Mouse (Mus musculus) thymus, postnatal 10 days (tissue): ENCODE data around the gene Chaf1b.

Source experiments
- DNase-seq, 2 experiments: peaks; one replicate each; pipeline ENCODE4 v3.0.0; 2021; ENCODE audit warnings: low spot score in 2 of 2

The Chaf1b gene

DNA sequence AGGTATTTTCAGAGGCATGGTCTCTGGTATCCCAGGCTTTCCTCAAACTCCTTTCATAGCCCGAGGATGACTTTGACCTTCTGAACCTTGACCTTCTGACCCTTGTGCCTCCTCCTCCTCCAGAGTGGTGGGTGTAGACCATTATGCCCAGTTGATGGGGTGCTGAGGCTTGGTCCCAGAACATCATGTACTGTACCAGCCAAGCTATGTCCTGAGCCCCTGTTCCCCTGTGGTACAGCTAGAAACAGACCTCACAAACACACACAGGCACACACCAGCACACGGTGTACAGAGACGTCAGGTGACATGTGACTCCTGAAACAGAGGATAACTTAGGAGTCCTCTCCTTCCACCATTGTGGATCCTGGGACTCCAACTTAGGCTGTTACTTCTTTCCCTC, 29.1 kb downstream of the Chaf1b start:
- DNase-seq = no peak

DNA sequence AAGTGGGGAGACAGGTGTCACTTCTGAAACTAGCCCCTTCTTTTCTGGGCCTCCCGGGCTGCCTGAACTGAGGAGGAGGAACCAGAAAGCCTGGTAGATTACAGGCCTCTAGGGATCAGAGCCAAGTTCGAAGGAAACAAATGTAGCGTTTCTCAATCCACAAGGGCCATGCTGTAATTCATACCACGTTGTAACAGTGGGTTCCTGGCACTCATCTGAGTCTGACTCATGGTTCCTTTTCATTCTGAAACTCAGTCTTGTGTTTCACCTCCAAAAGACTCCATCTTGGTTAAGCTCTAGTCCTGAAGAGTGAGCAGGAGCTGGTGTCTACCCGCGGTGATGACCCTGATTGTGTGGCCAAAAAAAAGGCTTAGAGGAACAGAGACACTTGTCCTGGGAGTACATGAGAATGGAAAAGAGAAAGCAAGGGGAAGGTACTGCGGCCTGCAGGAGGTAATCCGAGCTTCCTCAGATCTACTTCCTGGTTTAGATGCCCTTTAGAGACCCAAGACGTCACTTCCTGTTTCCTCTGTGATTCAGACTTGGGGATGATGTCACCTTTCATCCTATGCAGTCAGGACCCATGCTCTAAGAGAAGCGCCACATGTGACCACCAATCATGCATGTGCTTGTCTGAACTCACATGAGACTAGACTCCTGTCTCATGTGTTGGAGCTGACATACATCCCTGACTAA, 30.3 kb downstream of the Chaf1b start:
- DNase-seq = no peak

DNA sequence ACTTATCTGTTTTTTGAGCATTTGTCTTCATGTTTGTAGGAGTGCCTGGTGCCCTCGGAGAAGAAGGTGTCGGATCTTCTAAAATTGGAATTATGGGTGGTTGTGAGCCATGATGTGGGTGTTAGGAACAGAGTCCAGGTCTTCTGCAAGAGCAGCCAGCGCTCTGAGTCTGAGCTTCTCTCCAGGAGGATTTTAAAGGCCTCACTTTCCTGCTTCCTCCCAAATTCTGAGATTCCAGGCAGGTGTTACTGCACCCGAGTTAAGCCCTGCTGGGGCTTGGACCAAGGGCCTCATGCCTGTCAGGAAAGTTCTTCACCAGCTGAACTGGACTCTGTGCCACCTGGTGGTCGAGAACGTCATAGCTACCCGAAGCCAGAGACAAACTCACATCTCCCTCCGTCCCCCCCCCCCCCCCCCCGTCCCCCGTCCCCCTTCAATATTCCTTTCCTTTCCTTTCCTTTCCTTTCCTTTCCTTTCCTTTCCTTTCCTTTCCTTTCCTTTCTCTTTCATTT, 31.7 kb downstream of the Chaf1b start:
- peak; percentile 41 to 65 for DNase-seq

DNA sequence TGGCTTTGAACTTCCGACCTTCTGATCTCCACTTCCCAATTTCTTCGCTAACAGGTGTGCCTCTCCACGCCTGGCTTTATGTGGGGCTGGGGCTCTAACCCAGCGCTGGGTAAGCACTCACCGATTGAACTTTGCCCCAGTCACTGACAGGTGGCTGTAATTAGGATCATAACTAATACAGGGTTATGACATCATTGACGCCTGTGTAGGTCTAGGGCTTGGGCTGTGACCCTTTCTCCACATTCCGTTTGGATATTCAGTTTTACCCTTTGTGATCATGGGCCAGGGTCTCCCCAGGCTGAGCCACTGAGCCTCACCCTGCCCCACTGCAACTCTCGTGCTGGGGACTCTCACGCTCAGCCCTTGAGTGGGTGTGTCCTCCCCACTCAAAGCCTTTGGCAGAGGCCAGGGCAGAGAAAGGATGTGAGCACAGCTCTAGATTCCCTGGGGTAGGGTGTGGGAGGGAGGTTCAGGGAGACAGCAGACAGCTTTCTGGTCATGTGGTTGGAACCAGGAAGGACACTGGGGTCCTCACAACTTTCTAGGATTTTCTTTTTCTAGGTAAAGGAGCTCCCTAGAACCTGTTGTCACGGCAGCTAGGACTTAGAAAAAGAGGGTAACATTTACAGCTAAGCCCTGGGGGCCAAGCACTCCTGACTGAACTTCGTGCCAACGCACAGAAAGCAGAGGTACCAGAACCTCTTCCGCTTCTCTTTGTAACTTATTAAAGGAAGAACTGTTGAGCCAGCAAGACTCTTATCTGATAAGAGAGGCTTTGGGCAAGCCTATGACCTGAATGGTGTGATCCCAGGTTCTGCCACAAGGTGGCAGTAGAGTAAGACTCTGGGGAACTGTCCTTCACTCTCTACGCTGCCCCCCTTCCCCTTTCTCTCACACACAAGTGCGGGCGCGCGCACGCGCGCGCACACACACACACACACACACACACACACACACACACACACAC, 34.3 kb downstream of the Chaf1b start:
- DNase-seq = peak; percentile 68 to 89

DNA sequence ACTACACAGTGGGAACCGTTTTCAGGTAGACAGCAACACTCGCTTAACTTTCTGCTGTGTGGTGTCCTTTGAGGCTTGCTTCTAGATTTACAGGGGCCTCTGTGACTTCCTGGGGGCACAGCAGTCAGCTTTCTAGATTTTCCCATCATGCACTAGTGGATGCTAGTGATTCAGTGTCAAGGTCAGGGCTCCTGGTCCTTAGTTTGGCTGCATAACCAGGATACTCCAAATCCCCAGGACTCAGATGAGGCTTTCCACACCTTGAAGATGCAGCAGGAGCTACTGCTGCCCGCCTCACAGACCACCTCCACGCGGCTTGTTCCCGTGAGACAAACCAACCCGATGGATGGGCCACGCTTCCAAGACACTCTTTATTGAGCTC, 35.0 kb downstream of the Chaf1b start:
- no peak for DNase-seq

DNA sequence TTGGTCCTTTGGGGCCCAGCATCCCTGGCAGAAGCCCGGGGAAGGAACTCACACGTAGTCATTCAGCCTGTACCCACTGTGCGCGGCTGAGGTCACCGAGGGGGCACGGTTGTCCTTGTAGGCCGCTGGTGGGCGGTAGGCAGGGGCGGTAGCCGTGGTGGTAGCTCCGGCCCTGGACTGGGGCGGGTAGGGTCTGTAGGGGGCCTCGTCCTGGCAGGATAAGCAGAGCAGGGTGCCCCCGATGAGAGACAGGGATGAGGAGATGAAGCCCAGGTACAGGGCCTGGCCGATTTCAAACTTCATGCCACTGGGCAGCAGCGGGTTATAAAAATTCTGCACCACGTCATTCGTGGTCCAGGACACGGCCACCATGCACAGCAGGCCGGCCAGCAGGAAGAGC, 35.5 kb downstream of the Chaf1b start:
- DNase-seq = no peak

DNA sequence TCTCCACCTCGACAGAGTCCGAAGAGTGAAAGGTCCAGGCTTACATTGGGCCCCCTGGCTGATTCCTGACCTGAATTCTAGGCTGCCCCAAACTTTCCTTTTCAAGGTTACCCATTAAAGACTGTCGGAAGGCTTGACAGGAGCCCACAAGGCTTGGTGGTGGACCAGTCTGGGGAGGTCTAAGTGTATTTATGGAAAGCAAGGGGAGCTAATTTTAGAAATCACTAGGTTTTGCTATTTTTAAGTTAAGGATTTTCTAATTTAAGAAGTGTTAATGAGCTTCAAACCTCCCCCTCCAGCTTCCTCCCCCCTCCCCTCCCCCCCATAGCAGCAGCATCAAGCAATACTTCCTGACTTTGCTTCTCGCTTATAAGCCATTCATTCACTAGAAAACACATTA, 37.0 kb downstream of the Chaf1b start:
- DNase-seq = no peak

DNA sequence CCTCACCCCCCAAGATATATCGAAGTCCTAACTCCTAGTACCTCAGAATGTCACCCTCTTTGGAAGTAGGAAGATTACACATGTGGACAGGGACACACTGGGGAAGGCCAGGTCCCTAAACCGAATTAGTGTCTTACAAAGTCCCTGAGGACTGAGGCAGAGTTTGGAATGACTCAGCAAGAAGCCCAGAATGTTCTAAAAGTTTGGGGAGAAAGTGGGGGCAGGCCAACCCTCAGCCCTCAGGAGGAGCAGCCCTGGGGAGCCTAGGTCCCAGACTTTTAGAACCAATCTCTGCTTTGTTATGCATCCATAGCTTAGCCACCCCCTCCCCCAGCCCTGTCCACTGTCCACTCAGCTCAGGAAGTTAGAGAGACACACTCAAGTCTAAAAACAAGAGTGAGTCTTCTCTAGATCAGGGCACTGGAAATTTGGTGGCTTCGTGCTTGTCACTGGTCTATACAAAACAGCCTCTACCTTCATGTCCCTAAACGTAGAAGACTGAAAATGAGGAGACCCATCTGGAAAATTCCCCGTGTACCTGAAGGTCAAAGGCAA, 39.2 kb downstream of the Chaf1b start:
- DNase-seq = no peak

DNA sequence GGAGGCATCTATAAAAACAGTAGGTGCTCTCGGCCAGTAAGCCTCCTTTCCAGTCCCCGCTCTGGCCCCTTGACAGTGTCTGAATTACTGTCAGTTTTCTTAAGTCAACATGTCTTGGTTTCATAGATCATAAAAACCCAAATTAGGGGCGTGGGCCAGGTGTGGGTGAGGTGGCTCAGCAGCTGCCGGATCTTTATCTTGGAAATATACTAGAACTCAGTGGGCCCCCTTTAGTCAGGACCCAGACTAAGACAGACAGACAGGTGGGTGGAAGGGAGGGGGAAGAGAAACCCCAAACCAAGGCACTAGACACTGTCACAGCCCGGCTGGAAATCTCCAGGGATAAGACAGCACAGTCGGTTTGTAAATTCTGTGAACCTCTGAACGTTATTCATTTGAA, 40.1 kb downstream of the Chaf1b start:
- DNase-seq = no peak

GRCm38 (mm10) chr16:93925684-93926247, 42.1 kb downstream of the Chaf1b start:
- no peak for DNase-seq

DNA sequence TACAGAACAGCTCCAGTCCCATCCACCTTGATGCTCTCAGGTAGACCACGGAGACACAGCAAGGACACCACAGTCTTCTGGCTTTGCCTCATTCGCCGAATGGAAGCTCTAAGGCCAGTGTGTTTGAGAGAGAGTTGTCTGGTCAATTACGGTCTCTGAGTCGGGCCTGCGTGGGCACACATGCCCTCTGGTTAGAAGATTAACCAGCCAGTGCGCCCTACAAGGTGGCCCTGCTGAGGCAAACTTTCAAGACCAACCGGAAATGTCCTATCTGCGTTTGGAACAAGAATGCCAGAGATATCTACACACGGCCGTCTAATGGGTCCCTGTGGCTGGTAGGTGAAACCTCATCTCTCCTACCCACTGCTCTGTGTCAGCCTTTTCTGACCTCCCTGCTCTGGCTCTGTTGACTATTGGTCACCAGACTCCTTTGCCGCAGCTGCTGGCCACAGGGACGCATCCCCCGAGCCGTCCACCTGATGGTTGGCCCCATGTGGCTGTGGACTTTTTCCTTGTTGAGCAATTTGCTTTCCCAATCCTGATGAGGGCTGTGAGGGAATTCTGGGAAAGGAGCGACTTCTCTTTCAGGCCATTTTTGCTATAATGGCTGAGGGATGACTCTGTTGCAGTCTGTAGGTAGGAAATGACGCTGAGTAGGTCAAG, 45.8 kb downstream of the Chaf1b start:
- no peak for DNase-seq

DNA sequence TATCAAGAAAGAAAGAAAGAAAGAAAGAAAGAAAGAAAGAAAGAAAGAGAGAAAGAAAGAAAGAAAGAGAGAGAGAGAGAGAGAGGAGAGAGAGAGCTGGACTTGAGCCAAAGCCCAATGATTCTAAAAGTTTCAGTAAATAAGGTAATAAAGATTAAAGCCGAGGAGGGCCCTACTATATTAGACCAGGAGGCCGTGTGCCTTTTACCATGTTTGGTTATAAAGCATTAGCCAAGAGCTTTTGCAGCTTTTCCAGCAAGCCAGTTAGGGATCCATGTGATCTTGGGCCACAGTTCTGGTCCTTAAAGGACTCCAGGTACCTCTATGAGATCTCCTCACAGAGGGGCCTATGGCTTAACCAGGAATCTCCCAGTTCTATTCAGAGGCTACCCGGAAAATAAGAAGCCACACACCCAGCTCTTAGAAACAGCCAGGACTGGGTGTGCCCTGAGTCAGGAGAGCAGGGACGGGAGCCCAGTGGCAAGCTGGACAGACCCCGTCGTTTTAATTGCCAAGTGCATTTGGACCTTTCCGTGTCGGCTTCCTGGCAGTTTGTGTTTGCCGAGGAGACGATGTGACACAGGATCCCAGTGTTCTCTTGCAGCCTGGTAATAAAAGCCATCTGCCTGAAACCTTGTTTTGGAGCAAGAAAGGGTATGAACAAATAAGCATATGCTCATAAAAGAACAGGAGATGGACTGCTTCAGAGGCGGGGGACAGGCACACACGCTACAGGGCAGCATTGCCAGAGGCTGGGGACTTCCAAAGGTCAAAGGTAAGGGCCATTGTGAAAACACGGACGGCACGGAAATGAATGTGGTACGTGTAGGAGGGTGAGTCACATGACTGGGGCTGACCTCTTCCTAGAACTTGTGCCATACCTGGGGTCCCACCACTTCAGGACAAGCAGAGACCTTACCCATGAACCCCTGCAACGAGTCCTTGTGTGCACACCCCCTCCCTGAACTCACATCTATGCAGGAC, 48.8 kb downstream of the Chaf1b start:
- no peak for DNase-seq

- no peak for DNase-seq
These were observed 50.9 kb downstream of the Chaf1b start for GRCm38 (mm10) chr16:93934588-93934987.

- peak in 1 of 2 experiments; percentile 33 for DNase-seq
These were observed 51.3 kb downstream of the Chaf1b start for GRCm38 (mm10) chr16:93935009-93935408.

DNA sequence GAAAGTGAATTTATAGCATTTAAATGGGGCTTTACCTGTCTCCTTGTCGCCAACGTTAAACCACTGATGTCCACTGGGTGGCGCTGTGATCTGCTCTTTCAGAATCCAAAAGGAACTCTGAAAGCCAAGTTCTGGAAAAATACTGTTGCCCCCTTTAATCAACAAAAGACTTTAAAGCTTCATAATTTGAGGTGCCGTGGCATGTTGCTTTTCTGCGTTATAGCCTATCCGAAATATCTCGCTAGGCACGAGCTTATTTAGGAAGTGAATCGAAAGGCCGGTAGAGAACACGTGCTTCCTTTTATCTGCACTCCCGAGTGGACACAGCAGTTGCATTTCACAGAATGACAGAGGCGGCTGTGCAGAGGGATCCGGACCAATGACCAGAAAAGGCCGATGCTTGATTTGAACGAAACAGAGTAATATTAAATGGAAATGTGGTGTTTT, 54.7 kb downstream of the Chaf1b start:
- DNase-seq = peak; percentile 20 to 67

- no peak for DNase-seq
These were observed 56.3 kb downstream of the Chaf1b start for GRCm38 (mm10) chr16:93939961-93940360.

DNA sequence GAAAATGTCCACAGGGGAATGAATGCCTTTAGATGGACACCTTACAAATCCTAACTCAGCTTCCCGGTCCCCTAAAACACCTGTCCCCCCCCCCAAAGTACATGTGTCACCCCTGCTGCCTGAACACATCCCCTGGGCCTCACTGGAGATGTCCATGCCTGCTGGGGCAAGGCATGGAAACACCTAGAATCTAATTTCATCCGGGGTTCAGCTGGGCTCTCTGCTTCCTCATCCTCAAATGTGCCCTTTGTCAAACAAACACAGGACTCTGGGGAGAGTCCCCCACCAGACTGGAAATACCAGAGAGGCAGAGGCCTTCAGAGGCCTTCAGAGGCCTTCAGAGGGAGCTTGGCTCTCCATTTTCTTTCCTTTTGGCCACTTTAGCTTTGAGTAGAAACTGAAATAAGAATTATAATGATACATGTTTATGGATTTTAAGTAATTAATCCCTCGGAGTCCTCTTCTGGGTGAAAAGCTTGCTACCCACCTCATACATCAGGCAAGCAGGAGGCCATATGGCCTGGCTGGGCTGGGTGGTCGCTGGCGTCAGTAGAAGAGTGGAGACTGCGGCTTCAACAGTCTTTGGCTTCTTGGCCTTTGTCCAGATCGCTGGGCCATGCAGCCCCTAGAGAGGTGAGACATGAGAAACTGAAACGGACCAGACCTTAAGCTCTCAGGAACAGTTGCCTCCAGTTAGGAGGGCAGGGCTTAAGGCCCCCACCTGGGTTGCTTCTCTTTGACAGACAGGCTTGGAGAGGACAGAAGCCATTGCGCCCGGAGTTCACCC, 58.3 kb downstream of the Chaf1b start:
- DNase-seq = no peak

- no peak for DNase-seq
These were observed 59.2 kb downstream of the Chaf1b start for GRCm38 (mm10) chr16:93942796-93943502.

DNA sequence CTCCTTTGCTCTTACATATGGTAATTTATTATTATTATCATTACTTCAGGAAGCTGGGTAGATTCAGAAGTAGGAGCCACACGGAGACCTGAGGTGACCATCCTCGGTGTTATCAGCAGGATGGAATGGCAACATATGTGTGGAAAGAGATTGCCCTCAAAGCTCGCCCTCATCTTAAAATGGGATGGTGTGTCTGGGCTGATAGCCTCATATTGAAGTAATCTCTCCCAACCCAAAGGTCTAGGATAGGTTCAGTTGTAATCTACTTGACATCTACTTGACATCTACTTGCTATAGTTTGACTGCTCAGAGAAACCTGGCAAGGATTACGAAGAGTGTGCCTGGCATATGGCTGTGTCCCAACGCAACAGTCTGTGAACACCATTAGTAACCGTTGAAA, 60.6 kb downstream of the Chaf1b start:
- DNase-seq = no peak
